Mouse (Mus musculus) layer of hippocampus, adult 9-10 months (tissue): ENCODE results near the gene Clstn2.

Experiments
- DNase-seq: peaks from one replicate; pipeline ENCODE4 v3.0.0; 2022; ENCODE audit warnings: low spot score

The Clstn2 gene

GRCm38 (mm10) chr9:97950378-97951006 lies 82.5 kb downstream of the Clstn2 start:
- no peak for DNase-seq

GRCm38 (mm10) chr9:97919326-97919725 lies 113.7 kb downstream of the Clstn2 start:
- DNase-seq: no peak

GRCm38 (mm10) chr9:97891415-97891814 lies 141.6 kb downstream of the Clstn2 start:
- no peak for DNase-seq

GRCm38 (mm10) chr9:97883336-97883735 lies 149.6 kb downstream of the Clstn2 start:
- DNase-seq: no peak

GRCm38 (mm10) chr9:97867013-97867700 lies 165.8 kb downstream of the Clstn2 start:
- no peak for DNase-seq

- no peak for DNase-seq
Observed at GRCm38 (mm10) chr9:97852859-97853258, 180.1 kb downstream of the Clstn2 start.

- DNase-seq: no peak
Observed at GRCm38 (mm10) chr9:97847873-97848838, 184.8 kb downstream of the Clstn2 start.

- DNase-seq: no peak
Observed at GRCm38 (mm10) chr9:97842054-97842453, 190.9 kb downstream of the Clstn2 start.

GRCm38 (mm10) chr9:97831216-97831615 lies 201.8 kb downstream of the Clstn2 start:
- no peak for DNase-seq

GRCm38 (mm10) chr9:97829919-97830318 lies 203.1 kb downstream of the Clstn2 start:
- no peak for DNase-seq

GRCm38 (mm10) chr9:97827689-97828088 lies 205.3 kb downstream of the Clstn2 start:
- no peak for DNase-seq

GRCm38 (mm10) chr9:97826077-97826947 lies 206.7 kb downstream of the Clstn2 start:
- DNase-seq: no peak

GRCm38 (mm10) chr9:97817116-97817515 lies 215.9 kb downstream of the Clstn2 start:
- DNase-seq: no peak

- no peak for DNase-seq
Observed at GRCm38 (mm10) chr9:97816143-97816805, 216.7 kb downstream of the Clstn2 start.

GRCm38 (mm10) chr9:97813157-97813556 lies 219.8 kb downstream of the Clstn2 start:
- DNase-seq: no peak

- no peak for DNase-seq
Observed at GRCm38 (mm10) chr9:97807031-97807430, 225.9 kb downstream of the Clstn2 start.

- no peak for DNase-seq
Observed at GRCm38 (mm10) chr9:97793661-97794060, 239.3 kb downstream of the Clstn2 start.

GRCm38 (mm10) chr9:97788151-97788670 lies 244.8 kb downstream of the Clstn2 start:
- DNase-seq: no peak

GRCm38 (mm10) chr9:97780032-97780616 lies 252.9 kb downstream of the Clstn2 start:
- no peak for DNase-seq

GRCm38 (mm10) chr9:97775770-97776169 lies 257.2 kb downstream of the Clstn2 start:
- DNase-seq: no peak
